Mouse (Mus musculus) gastrocnemius, postnatal 4 days (tissue): ENCODE measurements around the gene Mat2b. TPM values are rescaled to one million over a fixed set of nuclear protein-coding genes. Genes with fewer than 3 reads are reported as not detected.

Experiments
- DNase-seq, 2 experiments: peaks; one replicate each; pipeline ENCODE4 v3.0.0; 2021 to 2022; ENCODE audit warnings: low spot score in 2 of 2, mixed read lengths in 2 of 2
- total RNA-seq, 2 experiments: library from RNA; stranded (reverse); gene quantifications; 2 replicates each; pipeline ENCODE4 v1.2.3; 2021

Gene Mat2b
- total RNA-seq, 2 experiments from 2014 or later: 65.5 to 69.4 TPM

DNA sequence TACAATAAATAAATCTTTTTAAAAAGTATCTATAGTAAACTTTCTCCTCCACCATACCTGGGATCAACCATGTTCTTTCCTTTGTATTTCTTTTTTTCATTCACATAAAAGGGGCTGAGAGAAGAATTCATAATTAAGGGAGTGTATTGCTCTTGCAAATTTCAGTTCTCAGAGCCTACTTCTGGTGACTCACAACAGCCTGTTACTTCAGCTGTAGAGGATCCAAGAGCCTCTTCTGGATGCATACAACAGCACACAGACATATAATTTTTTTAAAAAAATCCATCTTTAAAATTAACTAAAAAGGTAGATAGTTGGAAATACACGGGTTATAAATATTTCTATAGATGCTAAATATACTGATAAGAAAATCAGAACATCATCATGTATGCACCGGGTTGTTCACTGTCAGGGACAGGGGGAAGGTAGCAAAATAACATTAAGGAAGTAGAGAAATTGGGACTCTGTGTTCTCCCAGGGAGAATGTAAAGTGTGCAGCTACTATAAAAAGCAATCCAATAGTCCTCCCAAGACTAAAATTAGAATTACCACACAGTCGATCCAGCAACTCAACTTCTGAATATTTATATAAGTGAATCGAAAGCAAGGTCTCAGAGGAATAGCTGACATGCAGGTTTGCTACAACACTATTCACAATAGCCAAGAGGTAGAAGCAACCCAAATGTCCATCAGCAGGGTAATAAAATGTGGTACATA, 19.8 kb downstream of the Mat2b start:
- no peak for DNase-seq

DNA sequence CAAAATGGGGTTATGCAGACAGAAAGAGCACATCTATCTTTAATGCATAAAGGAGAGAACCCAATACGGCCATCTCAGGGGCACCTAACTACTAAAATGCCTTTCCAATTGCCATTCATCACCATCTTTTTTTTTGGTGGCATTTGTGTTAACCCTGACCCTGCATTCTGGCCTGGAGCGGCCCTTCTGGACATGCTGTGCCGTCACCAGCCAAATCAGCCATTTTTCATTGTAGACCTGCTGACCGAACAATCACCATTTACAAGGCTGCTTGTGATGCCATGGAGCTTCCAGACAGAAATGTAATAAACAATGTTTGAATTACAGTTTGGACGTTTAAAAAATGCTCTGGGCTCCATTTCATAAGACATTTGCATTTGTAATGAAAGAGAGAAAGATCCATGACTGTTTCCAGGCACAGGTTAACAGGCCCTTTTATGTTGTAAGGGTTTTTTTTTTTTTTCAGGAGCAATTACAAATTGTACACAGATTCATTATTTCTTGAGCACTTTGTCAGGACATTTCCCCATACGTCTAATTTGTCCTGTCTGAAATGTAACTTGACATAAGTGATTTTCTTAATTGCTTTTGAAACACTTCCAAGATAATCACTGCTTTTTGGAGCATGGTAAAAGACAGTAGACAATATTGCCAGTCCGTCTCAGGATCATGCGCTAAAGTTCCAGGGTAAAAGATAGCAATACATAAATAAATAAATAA, 45.1 kb downstream of the Mat2b start:
- DNase-seq: no peak

DNA sequence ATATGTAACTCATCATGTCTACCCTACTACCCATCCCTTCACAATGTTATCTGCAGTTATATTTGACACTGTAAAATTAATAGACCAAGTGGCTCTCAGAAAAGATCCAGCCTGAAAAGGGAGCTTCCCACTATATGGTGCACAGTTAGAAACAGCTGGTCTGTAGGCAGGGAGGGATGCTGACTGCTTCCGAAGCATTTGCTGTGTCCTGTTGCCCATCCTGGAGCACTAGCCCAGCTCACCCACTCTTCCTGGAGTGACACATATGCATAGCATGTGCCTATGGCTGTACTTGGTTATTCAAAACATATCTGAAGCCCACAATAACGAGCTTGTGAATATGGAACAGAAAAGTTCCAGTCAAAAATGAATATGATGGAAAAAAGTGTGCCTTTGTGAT, 47.8 kb downstream of the Mat2b start:
- DNase-seq: no peak

Other genes with a start within 250 kb of the Mat2b start
- gene Hmmr, start 38.2 kb upstream of the Mat2b start, total RNA-seq: 10 to 100 TPM in 1 of 2 experiments, 1 to 10 TPM in 1; 7.8 to 10.9 TPM
- 10 to 100 TPM; 31.0 to 32.9 TPM for gene Nudcd2, start 38.5 kb upstream of the Mat2b start, total RNA-seq
- gene Ccng1, start 60.1 kb upstream of the Mat2b start, total RNA-seq: 100 to 1,000 TPM; 297 to 304 TPM